Mouse (Mus musculus): ENCODE results near the gene Gm45140. TPM values are rescaled to one million over a fixed set of nuclear protein-coding genes. Genes with fewer than 3 reads are reported as not detected.

The Gm45140 gene
- total RNA-seq, 1 experiment, result 2.6 TPM

GRCm38 (mm10) chr6:87809144-87809543, 26.5 kb downstream of the Gm45140 start:
- in situ Hi-C loops (cut with MboI; ENCODE audit: low sequenced_read_pairs in 2 of 2, unreplicated experiment in 2 of 2), result no loop called here
- no peak overlapping the region for H3K4me3 ChIP-seq (ENCODE audit: insufficient read depth in 1 of 2, low read depth in 1 of 2, low read length in 2 of 2, poor library complexity in 1 of 2, severe bottlenecking in 1 of 2)

GRCm38 (mm10) chr6:87808521-87808920, 27.1 kb downstream of the Gm45140 start:
- no peak for DNase-seq (ENCODE audit: low read depth, low spot score)
- no peak overlapping the region for H3K9ac ChIP-seq (ENCODE audit: insufficient read depth, low read depth, low read length, poor library complexity, severe bottlenecking)
- H3K9me3 ChIP-seq (ENCODE audit: control insufficient read depth, insufficient read depth, low read depth, low read length), result no peaks in the 10 kb centered on the region

More at GRCm38 (mm10) chr6:87809144-87809543, 26.5 kb downstream of the Gm45140 start:
- Histone ChIP-seq H3K27ac (ENCODE audit: insufficient read depth, low read depth, low read length, poor library complexity, severe bottlenecking) (no peak overlapping the region), H3K9me3 (ENCODE audit: control insufficient read depth, insufficient read depth, low read depth, low read length) (no peaks in the 10 kb centered on the region), H3K9ac (ENCODE audit: insufficient read depth, low read depth, low read length, poor library complexity, severe bottlenecking) (no peak overlapping the region), H3K36me3 (ENCODE audit: control insufficient read depth, insufficient read depth, low read length, poor library complexity, severe bottlenecking) (no peaks in the 10 kb centered on the region), H3K4me1 (ENCODE audit: control insufficient read depth in 2 of 2, insufficient read depth in 2 of 2, low read length in 2 of 2, poor library complexity in 1 of 2) (peaks cover 0 to 2% of the 10 kb centered on the region in 2 experiments; a peak in 1 of 4 replicates)
- TF ChIP-seq CHD2 (IDR thresholded peaks at IDR 0.05; ENCODE audit: low read depth, low read length) (no peak), MAFK (IDR thresholded peaks at IDR 0.05; ENCODE audit: insufficient read depth, low read depth, low read length) (no peak), ZNF384 (IDR thresholded peaks at IDR 0.05; ENCODE audit: low read depth, low read length) (no peak), ZC3H11A (IDR thresholded peaks at IDR 0.05; ENCODE audit: borderline replicate concordance, low read depth, low read length) (no peak), HCFC1 (IDR thresholded peaks at IDR 0.05; ENCODE audit: borderline replicate concordance, insufficient read depth, low read length) (no peak)
- DNase-seq (ENCODE audit: low read depth, low spot score), result no peak

GRCm38 (mm10) chr6:87807735-87808440, 27.7 kb downstream of the Gm45140 start:
- Histone ChIP-seq H3K4me1 (ENCODE audit: control insufficient read depth in 2 of 2, insufficient read depth in 2 of 2, low read length in 2 of 2, poor library complexity in 1 of 2) (peaks cover 0 to 2% of the 10 kb centered on the region in 2 experiments; a peak in 1 of 4 replicates), H3K9me3 (ENCODE audit: control insufficient read depth, insufficient read depth, low read depth, low read length) (no peaks in the 10 kb centered on the region), H3K27ac (ENCODE audit: insufficient read depth, low read depth, low read length, poor library complexity, severe bottlenecking) (no peak overlapping the region), H3K4me3 (ENCODE audit: insufficient read depth in 1 of 2, low read depth in 1 of 2, low read length in 2 of 2, poor library complexity in 1 of 2, severe bottlenecking in 1 of 2) (no peak overlapping the region), H3K9ac (ENCODE audit: insufficient read depth, low read depth, low read length, poor library complexity, severe bottlenecking) (no peak overlapping the region), H3K36me3 (ENCODE audit: control insufficient read depth, insufficient read depth, low read length, poor library complexity, severe bottlenecking) (no peaks in the 10 kb centered on the region)
- in situ Hi-C loops (cut with MboI; ENCODE audit: low sequenced_read_pairs in 2 of 2, unreplicated experiment in 2 of 2), result no loop called here
- TF ChIP-seq MAFK (IDR thresholded peaks at IDR 0.05; ENCODE audit: insufficient read depth, low read depth, low read length) (no peak), ZNF384 (IDR thresholded peaks at IDR 0.05; ENCODE audit: low read depth, low read length) (no peak)
- no peak for DNase-seq (ENCODE audit: low read depth, low spot score)

More at GRCm38 (mm10) chr6:87808521-87808920, 27.1 kb downstream of the Gm45140 start:
- Histone ChIP-seq H3K4me1 (ENCODE audit: control insufficient read depth in 2 of 2, insufficient read depth in 2 of 2, low read length in 2 of 2, poor library complexity in 1 of 2) (peaks cover 0 to 2% of the 10 kb centered on the region in 2 experiments; a peak in 1 of 4 replicates), H3K36me3 (ENCODE audit: control insufficient read depth, insufficient read depth, low read length, poor library complexity, severe bottlenecking) (no peaks in the 10 kb centered on the region), H3K27ac (ENCODE audit: insufficient read depth, low read depth, low read length, poor library complexity, severe bottlenecking) (no peak overlapping the region), H3K4me3 (ENCODE audit: insufficient read depth in 1 of 2, low read depth in 1 of 2, low read length in 2 of 2, poor library complexity in 1 of 2, severe bottlenecking in 1 of 2) (no peak overlapping the region)
- in situ Hi-C loops (cut with MboI; ENCODE audit: low sequenced_read_pairs in 2 of 2, unreplicated experiment in 2 of 2), result no loop called here
- no peak for TF ChIP-seq CHD2 (IDR thresholded peaks at IDR 0.05; ENCODE audit: low read depth, low read length)
- no peak for TF ChIP-seq ZC3H11A (IDR thresholded peaks at IDR 0.05; ENCODE audit: borderline replicate concordance, low read depth, low read length)
- TF ChIP-seq ZNF384 (IDR thresholded peaks at IDR 0.05; ENCODE audit: low read depth, low read length), result no peak
- no peak for TF ChIP-seq MAFK (IDR thresholded peaks at IDR 0.05; ENCODE audit: insufficient read depth, low read depth, low read length)
- TF ChIP-seq HCFC1 (IDR thresholded peaks at IDR 0.05; ENCODE audit: borderline replicate concordance, insufficient read depth, low read length), result no peak

GRCm38 (mm10) chr6:87806857-87807256, 28.7 kb downstream of the Gm45140 start:
- no peak for TF ChIP-seq ZC3H11A (IDR thresholded peaks at IDR 0.05; ENCODE audit: borderline replicate concordance, low read depth, low read length)

GRCm38 (mm10) chr6:87806028-87806427, 29.6 kb downstream of the Gm45140 start:
- Histone ChIP-seq H3K4me3 (ENCODE audit: insufficient read depth in 1 of 2, low read depth in 1 of 2, low read length in 2 of 2, poor library complexity in 1 of 2, severe bottlenecking in 1 of 2) (no peak overlapping the region), H3K9ac (ENCODE audit: insufficient read depth, low read depth, low read length, poor library complexity, severe bottlenecking) (no peak overlapping the region), H3K4me1 (ENCODE audit: control insufficient read depth in 2 of 2, insufficient read depth in 2 of 2, low read length in 2 of 2, poor library complexity in 1 of 2) (no peaks in the 10 kb centered on the region), H3K36me3 (ENCODE audit: control insufficient read depth, insufficient read depth, low read length, poor library complexity, severe bottlenecking) (no peaks in the 10 kb centered on the region), H3K27ac (ENCODE audit: insufficient read depth, low read depth, low read length, poor library complexity, severe bottlenecking) (no peak overlapping the region), H3K9me3 (ENCODE audit: control insufficient read depth, insufficient read depth, low read depth, low read length) (no peaks in the 10 kb centered on the region)
- in situ Hi-C loops (cut with MboI; ENCODE audit: low sequenced_read_pairs in 2 of 2, unreplicated experiment in 2 of 2), result no loop called here
- no peak for TF ChIP-seq MAFK (IDR thresholded peaks at IDR 0.05; ENCODE audit: insufficient read depth, low read depth, low read length)
- DNase-seq (ENCODE audit: low read depth, low spot score), result no peak

More at GRCm38 (mm10) chr6:87806857-87807256, 28.7 kb downstream of the Gm45140 start:
- no peak for DNase-seq (ENCODE audit: low read depth, low spot score)
- no peaks in the 10 kb centered on the region for H3K4me1 ChIP-seq (ENCODE audit: control insufficient read depth in 2 of 2, insufficient read depth in 2 of 2, low read length in 2 of 2, poor library complexity in 1 of 2)
- no peak overlapping the region for H3K4me3 ChIP-seq (ENCODE audit: insufficient read depth in 1 of 2, low read depth in 1 of 2, low read length in 2 of 2, poor library complexity in 1 of 2, severe bottlenecking in 1 of 2)
- no peaks in the 10 kb centered on the region for H3K36me3 ChIP-seq (ENCODE audit: control insufficient read depth, insufficient read depth, low read length, poor library complexity, severe bottlenecking)
- no peaks in the 10 kb centered on the region for H3K9me3 ChIP-seq (ENCODE audit: control insufficient read depth, insufficient read depth, low read depth, low read length)
- H3K9ac ChIP-seq (ENCODE audit: insufficient read depth, low read depth, low read length, poor library complexity, severe bottlenecking), result no peak overlapping the region
- in situ Hi-C loops (cut with MboI; ENCODE audit: low sequenced_read_pairs in 2 of 2, unreplicated experiment in 2 of 2), result no loop called here
- H3K27ac ChIP-seq (ENCODE audit: insufficient read depth, low read depth, low read length, poor library complexity, severe bottlenecking), result no peak overlapping the region
